Mouse (Mus musculus) monocyte, adult 2 months (primary cell): Measurements from ENCODE around the gene Dock6.

ENCODE experiments used
- DNase-seq, 2 experiments: peaks; one replicate each; pipeline ENCODE4 v3.0.0; 2022; ENCODE audit warnings: low spot score in 2 of 2, low read depth in 1 of 2

Dock6 gene

DNA sequence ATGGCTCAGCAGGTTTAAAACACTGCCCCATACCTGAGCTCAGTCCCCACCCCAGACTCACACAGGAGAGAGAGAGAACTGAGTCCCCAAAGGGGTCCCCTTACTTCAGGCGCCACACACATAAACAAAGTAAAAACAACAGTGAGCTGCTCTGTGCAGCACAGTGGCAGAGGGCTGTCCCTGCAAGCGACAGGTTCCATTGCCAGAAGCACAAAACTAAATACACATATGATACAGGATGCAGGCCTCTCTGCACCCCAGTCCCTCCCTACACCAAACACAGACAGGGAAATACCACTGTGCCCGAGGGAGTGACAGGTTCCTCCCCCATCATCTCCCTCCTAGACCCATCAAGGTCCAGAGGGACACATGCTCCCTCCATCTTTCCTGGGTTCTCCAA lies 5.0 kb downstream of the Dock6 start:
- DNase-seq = no peak

DNA sequence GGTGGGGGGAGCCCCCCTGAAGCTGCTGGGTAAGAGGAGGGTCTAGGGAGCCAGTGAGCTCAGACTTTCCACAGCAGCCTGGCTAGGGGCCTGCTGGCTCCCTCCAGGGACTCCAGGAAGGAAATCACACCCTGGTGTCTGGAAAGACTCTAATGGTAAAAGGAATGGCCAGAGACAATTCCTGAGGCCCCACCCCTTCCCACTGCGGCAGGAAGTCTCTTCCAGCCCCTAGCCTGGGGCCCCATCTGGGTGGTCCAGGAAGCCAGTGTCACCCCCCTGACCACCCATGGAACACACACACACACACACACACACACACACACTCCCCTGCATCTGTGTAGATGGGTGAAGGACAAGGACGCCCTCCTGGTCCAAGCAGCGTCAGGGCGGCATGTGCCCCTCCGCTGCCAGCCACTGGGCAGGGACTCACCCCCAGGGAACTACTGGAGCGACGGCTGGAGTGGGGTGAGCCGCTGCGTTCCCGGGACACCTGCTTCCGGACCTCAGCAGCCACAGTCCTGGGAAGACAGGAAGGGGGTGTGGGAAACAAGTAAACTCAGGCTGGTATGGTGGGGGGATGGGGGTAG lies 5.6 kb downstream of the Dock6 start:
- DNase-seq = no peak

DNA sequence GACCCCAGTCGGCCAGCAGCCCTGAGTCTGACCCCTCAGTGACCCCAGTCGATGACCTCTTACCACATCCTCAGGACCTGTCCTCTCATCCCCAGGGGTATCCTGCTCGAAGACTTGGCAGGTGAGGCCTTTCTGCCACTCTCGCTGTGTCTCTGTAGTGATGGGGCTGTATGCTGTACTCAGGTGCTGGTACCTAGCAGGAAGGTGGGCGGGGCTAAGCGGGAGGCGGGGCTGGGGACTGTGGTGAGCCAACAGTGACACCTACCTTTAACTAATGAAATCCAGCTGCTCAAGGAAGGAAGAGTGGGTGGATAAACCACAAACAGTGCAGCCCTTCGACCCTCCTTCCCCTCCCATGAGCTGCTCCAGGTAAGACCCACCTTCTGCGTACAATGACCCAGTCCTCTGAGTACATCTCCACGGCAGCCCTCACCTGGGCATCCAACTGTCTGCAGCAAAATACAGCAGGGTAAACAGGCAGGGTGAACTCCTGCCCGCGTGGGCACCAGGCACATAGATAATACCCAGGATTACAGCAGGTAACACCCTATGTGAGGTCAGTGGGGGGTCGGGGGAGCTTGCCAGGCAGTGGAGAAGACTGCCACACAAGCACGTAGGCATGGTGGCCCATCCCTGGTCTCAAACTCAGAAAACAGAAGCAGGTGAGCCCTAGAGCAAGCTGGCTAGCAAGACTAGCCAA lies 6.9 kb downstream of the Dock6 start:
- DNase-seq = no peak

DNA sequence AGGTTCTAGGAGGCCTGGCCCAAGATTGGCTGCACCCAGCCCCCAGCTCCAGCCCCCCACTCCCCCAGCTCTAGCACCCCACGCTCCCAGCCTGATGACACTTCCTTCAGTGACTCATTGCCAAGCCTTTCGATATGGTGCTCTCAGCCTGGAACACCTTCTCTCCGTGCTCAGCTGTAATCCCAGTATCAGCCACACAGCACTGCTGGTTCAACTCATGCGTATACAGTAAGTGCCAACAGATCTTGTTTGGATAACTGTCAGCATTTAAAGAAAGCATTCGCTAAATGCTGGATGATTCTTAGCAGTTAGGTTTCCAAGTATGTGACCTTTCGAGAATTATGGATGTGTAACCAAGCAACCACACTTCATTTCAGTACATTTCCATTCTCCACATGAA lies 9.3 kb downstream of the Dock6 start:
- DNase-seq = no peak

DNA sequence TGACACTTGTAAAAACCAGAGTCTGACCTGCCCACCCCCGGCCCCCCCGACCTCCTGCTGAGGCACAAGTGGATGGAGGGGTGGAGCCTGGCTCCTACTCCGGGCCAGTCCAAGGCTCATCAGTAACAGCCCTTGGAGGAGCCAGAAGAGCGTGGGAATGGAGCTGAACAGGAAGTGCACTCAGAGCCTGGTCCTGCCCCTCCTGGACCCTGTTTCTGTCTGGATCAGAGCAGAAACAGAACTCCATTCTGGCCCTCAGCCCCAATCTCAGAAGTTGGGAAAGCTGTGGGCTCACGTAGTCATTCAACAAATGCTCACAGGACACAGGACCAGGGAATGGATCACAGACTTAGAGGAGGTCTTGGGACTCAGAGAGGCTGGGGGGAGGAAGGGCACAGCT lies 10.0 kb downstream of the Dock6 start:
- DNase-seq = no peak

DNA sequence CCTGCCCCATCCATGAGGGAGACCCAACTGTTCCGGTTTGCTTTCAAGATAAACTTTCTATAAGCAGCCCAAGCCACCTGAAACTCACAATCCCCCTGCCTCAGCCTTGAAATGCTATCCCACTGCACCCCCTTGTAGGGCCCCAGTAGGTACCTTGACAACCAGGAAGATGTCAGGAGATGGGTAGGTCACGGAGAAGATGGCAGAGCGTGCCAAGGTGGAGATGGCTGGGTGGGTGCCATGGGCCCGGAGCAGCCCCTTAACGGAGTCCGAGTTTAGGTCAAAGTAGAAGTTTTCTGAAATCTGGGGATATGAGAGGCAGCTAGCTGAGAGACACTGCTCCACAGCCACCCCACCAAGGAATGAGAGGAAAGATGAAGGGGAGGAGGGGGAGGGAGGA lies 11.1 kb downstream of the Dock6 start:
- DNase-seq = no peak

DNA sequence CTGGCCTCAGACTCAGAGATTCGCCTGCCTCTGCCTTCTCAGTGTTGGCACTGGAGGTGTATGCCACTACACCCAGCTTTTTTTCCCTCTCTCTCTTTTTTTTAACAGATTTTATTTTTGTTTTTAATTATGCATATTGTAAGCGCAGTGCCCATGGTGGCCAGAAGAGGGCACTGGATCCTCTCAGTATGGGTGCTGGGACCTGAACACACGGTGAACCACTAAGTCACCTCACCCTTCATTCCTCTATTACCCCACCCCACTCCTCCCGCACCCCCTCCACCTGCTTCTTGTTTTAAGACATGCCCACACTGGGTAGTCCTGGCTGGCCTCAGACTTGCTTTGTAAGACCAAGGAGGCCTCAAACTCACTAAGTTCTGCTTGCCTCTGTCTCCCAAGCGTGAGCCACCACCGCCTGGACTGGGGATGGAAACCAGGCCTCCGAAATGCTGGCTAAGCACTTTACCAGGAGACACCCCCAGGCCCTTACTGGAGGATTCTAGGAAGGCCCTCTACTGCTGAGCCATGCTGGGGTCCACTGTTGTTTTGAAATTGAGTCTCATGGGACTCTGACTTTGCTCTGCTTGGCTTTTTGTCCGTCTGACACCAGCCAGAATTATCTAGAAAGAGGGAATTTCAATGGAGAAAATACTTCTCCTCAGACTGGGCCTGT lies 12.2 kb downstream of the Dock6 start:
- DNase-seq = no peak

DNA sequence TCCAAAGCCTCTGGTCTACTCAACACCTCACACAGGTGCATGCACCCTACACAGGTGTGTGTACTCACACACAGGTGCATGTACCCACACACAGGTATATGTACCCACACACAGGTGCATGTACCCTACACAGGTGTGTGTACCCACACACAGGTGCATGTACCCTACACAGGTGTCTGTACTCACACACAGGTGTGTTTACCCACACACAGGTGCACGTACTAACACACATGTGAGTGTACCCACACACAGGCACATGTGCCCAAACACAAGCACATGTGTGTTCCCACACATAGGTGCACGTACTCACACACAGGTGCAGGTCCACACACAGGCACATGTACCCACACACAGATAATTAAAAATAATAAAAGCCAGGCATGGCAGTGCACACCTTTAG lies 14.7 kb downstream of the Dock6 start:
- DNase-seq = no peak

DNA sequence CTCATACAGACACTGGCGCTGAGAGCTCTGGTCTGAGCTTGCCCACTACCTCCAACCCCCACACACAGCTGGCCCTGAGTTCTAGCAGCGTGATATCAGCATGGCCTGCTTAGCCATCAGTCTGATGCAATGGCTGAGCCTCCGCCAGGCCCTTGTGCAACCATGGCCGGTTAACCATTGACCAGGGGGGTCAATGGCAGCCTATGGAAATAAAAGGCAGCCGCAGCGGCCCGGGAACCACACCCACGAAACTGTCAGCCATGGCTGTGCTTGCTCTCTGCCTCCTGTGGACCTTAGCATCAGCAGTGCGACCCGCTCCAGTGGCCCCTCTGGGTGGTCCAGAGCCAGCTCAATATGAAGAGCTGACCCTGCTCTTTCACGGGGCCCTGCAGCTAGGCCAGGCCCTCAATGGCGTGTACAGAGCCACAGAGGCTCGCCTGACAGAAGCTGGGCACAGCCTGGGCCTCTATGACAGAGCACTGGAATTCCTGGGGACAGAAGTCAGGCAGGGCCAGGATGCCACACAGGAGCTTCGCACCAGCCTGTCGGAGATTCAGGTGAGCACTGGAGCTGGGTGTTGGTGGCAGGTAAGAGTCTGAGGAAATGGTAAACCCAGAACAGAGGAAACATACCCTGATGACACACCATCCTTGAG lies 17.1 kb downstream of the Dock6 start, which contains the start of gene Angptl8:
Angptl8 (plus strand) TSS at position 253 of the 655 bp plus-strand sequence.
- DNase-seq = no peak

DNA sequence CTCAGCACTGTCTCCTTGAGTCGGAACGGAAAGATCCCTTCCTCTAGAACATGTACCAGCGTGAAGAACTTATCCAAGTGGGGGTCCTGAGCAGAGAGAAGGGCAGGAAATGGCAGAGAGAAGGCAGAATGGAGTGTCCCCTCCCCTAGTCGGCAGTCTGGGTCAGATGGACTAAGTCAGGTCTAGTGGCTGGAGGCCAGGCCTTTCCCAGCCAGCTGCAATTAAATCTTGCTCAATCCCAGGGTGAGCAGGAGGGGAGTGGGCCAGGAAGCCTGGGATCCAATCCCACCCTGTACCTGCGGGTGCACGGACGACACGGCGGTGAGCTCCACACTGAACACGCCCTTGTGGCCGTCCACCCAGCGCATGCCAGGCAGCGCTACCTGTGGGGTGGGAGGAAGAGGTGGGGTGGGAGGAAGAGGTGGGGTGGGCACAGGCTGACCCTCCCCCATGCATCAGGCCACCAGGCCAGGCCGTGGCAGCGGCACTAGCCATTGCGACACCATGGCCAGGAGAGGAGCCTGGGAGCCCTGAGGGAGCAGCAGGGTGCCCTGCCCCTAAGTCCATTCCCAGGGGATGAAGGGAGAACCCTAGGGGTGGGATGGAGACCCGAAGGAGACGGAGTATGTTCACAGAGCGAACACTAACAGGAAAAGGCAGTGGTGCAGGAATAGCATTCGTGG lies 20.7 kb downstream of the Dock6 start:
- no peak for DNase-seq

DNA sequence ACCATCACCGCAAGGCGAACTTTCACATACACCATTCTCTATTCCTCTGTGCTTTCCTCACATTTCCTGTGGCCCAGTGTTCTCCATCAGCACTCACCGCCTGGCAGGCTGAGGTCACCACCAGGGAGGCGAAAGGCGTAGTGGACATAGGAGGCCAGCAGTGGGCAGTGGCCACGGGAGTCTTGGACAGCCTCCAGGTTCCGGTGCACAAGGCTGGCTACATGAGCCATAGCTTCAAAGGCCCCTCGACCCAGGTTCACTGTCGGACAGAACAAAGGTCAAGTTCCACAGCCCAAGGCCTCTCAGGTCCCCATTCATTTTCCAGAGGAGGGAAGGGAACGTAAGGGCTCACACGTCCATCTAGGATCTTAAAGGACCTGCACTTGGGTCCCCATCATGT lies 21.5 kb downstream of the Dock6 start:
- no peak for DNase-seq

DNA sequence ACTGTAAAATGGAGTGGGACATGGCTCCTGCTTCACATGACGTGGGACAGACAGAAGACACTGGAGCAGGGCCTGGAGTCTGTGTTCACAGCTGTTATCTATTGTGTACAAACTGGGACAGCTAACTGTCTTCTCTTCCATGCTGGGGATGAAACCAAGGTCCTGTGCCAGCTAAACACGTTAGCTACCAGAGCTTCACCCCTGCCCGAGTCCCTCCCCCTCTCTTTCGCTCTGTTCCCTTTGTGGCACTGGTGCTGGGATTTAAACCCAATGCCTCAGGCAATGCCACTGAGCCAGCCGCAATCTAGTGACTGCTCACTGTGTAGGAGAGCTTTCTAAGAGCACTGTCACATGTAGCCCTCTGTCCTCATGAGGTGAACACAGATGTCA lies 22.0 kb downstream of the Dock6 start:
- no peak for DNase-seq

DNA sequence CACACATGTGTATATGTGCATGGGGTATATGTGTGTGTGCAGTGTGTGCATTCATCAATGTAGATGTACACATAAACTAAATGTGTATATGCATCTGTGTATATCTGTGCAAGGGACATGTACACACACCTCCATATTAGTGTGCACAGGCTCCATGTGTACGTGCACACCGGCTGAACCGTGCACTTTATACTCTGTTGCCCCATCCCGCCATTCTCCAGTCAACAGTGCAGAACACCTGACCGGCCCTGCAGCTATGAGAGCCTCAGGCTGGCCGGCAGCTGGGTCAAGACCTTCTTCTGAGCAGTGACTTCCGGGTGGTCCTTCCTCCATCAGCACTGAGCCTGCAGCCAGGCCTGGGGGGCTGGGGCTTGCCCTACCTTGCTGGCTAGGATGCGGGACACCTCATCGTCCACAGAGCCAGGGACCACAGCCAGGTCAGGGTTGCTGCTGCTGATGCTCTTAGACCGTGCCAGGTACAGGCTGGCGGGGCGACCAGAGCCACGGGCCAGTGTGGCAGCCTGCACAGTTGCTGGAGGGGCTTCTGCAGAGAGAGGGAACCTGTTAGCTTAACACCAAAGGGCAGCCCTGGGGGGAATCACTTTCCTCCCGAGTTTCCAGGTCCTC lies 22.5 kb downstream of the Dock6 start:
- DNase-seq = no peak

DNA sequence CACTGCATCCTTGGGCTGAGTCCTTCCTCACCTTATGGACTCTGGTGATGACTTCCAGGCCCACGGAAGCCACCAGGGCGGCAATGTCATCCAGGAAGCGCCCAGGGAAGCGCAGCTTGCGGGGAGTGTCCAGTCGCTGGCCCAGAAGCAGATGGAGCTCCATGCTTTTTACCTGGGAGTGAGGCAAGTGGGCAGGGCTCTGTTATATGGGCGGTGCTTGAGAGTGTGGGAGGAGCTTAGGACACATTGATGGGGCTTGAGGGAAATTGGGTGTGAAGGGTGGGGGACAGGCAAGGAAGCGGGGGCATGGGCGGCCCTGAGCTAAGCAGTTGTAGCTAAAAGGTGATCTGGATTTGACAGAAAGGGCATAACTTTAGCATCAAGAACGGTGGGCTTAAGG lies 28.1 kb downstream of the Dock6 start:
- no peak for DNase-seq

DNA sequence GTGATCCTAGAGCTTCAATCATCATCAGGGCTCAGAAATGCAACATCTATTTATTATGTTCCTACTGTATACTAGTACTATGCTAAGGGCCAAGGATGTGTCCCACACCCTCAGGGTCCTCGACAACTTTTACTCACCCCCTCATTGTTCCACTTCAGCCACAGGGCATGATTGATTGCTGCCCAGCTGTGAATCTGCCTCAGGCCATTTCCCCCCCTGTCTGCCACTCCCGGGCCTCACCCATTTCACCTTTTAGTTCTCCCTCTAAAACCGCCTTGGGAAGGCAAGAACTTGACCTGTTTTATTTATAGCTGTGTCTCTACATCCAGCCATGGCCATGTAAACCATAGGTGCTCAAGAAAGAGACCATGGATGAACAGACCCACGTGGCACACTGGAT lies 28.5 kb downstream of the Dock6 start:
- no peak for DNase-seq

DNA sequence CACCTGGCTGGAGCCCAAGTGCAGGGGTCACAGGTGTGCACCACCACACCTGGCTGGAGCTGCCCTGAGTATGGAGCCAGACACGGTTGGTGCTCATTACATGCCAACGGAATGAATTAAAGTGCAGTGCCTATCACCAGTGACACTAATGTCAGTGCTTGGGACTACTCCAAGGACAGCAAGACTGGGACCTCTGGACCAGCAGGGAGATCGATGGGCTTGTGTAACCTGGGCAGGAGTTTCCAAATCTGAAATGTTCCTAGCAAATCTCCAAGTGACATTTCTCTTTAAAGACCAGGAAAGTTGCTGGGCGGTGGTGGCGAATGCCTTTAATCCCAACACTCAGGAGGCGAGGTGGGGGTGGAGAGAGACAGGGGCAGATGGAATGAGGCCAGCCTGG lies 29.7 kb downstream of the Dock6 start:
- DNase-seq = no peak

DNA sequence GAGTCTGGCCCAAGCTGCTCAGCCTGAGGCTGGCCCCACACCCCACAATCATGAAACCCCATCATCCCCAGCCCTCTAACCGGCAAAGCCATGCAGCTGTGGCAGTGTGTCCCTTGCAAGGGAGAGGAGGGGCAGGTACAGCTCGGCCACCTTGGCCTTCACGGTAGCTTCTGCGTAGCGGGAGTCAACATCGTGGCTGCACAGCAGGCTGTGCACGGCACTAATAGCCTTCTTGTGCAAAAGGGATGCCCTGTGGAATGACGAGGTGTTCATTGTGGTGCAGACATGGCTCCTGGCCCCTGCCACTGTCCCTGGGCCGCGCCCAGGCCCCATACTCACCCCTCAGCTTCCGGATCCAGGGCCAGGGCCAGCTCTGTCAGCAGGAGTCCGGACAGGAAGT lies 32.3 kb downstream of the Dock6 start:
- no peak for DNase-seq

DNA sequence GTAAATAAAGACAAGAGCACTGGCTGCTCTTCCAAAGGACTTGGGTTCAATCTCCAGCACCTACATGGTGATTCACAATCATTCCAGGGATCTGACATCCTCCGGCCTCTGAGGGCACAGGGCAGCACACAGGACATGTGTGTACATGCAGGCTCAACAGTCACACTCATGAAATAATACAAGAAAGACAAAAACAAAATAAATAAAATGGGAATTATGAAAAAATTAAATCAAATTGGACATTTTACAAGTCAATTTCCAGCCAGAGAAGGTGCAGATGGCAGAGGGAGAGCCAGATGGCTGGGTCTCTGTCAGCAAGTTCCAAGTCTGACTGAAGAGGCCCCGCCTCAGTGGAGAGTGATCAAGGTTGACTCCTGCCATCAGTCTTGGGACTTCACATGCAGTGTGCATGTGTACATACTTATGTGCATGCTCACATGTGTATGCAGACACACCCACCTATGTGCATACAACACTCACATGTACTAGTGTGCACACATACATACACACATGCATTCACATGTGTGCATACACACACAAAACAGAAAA lies 33.2 kb downstream of the Dock6 start:
- no peak for DNase-seq

DNA sequence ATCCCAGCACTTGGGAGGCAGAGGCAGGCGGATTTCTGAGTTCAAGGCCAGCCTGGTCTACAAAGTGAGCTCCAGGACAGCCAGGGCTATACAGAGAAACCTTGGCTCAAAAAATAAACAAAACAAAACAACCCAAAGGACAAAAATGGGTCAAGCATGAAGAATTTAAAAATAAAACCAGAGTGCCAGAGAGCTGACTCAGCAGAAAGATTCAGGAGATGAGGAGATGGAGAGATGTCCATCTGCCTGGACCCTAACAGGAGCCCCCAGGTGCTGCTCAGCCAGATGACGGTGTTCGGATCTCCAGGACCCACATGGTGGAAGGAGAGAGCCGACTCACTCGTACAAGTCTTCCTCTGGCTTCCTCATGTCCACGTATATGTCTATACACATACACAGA lies 33.9 kb downstream of the Dock6 start:
- DNase-seq = no peak

DNA sequence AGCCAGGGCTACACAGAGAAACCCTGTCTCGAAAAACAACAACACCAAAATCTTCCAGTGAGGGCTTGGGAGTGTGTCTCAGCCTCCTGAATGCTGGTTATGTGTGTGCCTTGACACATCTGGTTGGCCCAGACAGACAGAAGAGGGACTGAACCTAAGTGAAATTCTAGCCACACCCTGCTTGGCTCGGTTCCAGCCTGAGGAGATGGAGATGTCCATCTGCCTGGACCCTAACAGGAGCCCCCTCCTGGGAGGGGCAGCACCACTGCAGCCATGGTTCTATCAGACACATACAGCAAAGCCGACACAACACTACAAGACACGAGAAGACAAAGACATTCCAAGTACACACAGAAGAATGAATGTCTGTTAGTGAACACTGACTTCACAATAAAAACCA lies 34.3 kb downstream of the Dock6 start:
- no peak for DNase-seq
